Mouse (Mus musculus): ENCODE measurements at regions not wholly inside any gene's neighbourhood (a gene's known extent, or its start where the extent isn't known, plus 50 kb on each side); places are given as distances from the start of the nearest gene placed in this dataset.

GRCm38 (mm10) chr1:191454604-191455003 is 51.5 kb upstream of the Ppp2r5a start:
- no peak for TF ChIP-seq CTCF (IDR thresholded peaks at IDR 0.05)
- peak; percentile 95 for TF ChIP-seq EP300 (IDR thresholded peaks at IDR 0.05)
